Mouse (Mus musculus): ENCODE data around the gene Lad1. TPM values are rescaled to one million over a fixed set of nuclear protein-coding genes. Genes with fewer than 3 reads are reported as not detected.

Gene Lad1
- polyA plus RNA-seq, 1 experiment: 0.48 TPM

DNA sequence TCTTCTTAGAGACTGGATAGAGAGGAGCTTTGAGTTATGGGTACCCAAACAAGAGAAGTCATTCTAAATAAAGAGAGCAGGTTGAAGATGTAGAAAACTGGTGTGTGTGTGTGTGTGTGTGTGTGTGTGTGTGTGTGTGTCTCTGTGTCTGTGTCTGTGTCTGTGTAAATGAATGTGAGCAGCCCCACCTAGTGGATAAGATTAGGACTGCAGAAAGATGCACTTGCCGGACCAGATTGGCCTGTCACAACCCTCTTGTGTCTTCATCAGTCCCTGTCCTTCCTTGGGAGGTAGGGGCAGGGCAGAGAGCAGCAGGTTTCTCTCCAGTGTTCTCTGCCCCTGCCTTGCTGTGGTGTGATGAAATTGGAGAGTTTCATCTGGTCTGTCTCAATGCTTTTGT lies 10.5 kb downstream of the Lad1 start:
- TF ChIP-seq MYOG (IDR thresholded peaks at IDR 0.05; ENCODE audit: control insufficient read depth, extremely low read depth, insufficient read length) (no peak), MAX (IDR thresholded peaks at IDR 0.05) (no peak), FOSL1 (IDR thresholded peaks at IDR 0.05; ENCODE audit: insufficient read depth, low read length, poor library complexity, severe bottlenecking) (no peak), CTCF (IDR thresholded peaks at IDR 0.05; ENCODE audit: control insufficient read depth, insufficient read depth, insufficient read length) (peak; percentile 50), CEBPB (IDR thresholded peaks at IDR 0.05; ENCODE audit: low read depth) (no peak), USF1 (IDR thresholded peaks at IDR 0.05; ENCODE audit: low read depth) (no peak)
- H3K79me2 ChIP-seq (ENCODE audit: control insufficient read depth, insufficient read depth): no peaks in the 10 kb centered on the region
- no peaks in the 10 kb centered on the region for H3K27me3 ChIP-seq (ENCODE audit: control insufficient read depth, insufficient read depth, insufficient read length)
- H3K79me3 ChIP-seq (ENCODE audit: low read depth): no peaks in the 10 kb centered on the region
- no peak overlapping the region for H3K4me3 ChIP-seq (ENCODE audit: insufficient read depth, poor library complexity, severe bottlenecking)
- no peaks in the 10 kb centered on the region for H3K36me3 ChIP-seq (ENCODE audit: control insufficient read depth, insufficient read depth)
- H3ac ChIP-seq (ENCODE audit: control insufficient read depth, insufficient read length, low read depth): no peak overlapping the region

DNA sequence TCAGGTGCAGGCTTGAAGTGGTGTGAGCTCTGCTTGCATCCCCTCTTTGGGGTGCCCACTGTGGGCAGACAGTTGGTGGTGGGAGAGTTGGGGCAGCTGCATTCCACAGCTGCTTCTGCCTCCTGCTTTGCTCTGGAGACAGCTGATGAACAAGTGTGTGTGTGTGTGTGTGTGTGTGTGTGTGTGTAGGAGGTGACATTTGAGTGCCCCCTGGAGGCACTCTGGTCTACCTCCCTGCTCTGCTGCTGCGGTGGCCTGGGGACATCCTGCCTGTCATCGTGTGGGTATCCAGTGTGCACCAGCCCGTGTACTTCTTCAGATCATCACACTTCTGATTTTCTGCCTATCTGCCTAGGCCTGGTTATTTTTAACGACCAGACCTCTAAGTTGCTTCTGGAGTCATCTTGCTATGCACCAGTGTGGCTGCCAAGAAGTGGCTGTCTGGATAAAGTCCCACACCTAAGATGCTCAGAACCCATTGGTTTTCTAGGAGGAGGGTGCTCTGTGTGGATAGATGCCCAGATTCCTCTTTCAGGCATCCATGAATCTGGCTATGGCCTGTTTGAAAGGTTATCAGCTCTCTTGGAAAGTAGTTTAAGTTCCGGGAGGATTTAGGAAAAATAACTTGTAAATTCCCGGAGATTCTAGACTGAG lies 15.9 kb downstream of the Lad1 start:
- Histone ChIP-seq H3K36me3 (ENCODE audit: control insufficient read depth, insufficient read depth) (no peaks in the 10 kb centered on the region), H3K27me3 (ENCODE audit: control insufficient read depth, insufficient read depth, insufficient read length) (no peaks in the 10 kb centered on the region), H3K4me3 (ENCODE audit: insufficient read depth, poor library complexity, severe bottlenecking) (no peak overlapping the region), H3K79me3 (ENCODE audit: low read depth) (no peaks in the 10 kb centered on the region), H3K79me2 (ENCODE audit: control insufficient read depth, insufficient read depth) (no peaks in the 10 kb centered on the region), H3ac (ENCODE audit: control insufficient read depth, insufficient read length, low read depth) (no peak overlapping the region)
- TF ChIP-seq MYOD1 (IDR thresholded peaks at IDR 0.05; ENCODE audit: control insufficient read depth, insufficient read length, low read depth) (no peak), CTCF (IDR thresholded peaks at IDR 0.05; ENCODE audit: control insufficient read depth, insufficient read depth, insufficient read length) (peak; percentile 21), FOSL1 (IDR thresholded peaks at IDR 0.05; ENCODE audit: insufficient read depth, low read length, poor library complexity, severe bottlenecking) (no peak), MYOG (IDR thresholded peaks at IDR 0.05; ENCODE audit: control insufficient read depth, extremely low read depth, insufficient read length) (no peak), USF1 (IDR thresholded peaks at IDR 0.05; ENCODE audit: low read depth) (no peak), CEBPB (IDR thresholded peaks at IDR 0.05; ENCODE audit: low read depth) (no peak), MAX (IDR thresholded peaks at IDR 0.05) (no peak)

GRCm38 (mm10) chr1:135834983-135835382 lies 16.6 kb downstream of the Lad1 start:
- no peak for TF ChIP-seq CTCF (IDR thresholded peaks at IDR 0.05; ENCODE audit: control insufficient read depth, insufficient read depth, insufficient read length)
- no peak for TF ChIP-seq USF1 (IDR thresholded peaks at IDR 0.05; ENCODE audit: low read depth)
- no peak for TF ChIP-seq MAX (IDR thresholded peaks at IDR 0.05)
- TF ChIP-seq MYOG (IDR thresholded peaks at IDR 0.05; ENCODE audit: control insufficient read depth, extremely low read depth, insufficient read length): no peak
- no peak for TF ChIP-seq MYOD1 (IDR thresholded peaks at IDR 0.05; ENCODE audit: control insufficient read depth, insufficient read length, low read depth)
- TF ChIP-seq CEBPB (IDR thresholded peaks at IDR 0.05; ENCODE audit: low read depth): no peak
- TF ChIP-seq FOSL1 (IDR thresholded peaks at IDR 0.05; ENCODE audit: insufficient read depth, low read length, poor library complexity, severe bottlenecking): no peak
- Histone ChIP-seq H3K79me2 (ENCODE audit: control insufficient read depth, insufficient read depth) (no peaks in the 10 kb centered on the region), H3K27me3 (ENCODE audit: control insufficient read depth, insufficient read depth, insufficient read length) (no peaks in the 10 kb centered on the region), H3K4me3 (ENCODE audit: insufficient read depth, poor library complexity, severe bottlenecking) (no peak overlapping the region), H3K36me3 (ENCODE audit: control insufficient read depth, insufficient read depth) (peaks cover under 1% of the 10 kb centered on the region), H3ac (ENCODE audit: control insufficient read depth, insufficient read length, low read depth) (no peak overlapping the region), H3K79me3 (ENCODE audit: low read depth) (no peaks in the 10 kb centered on the region)

- Histone ChIP-seq H3K79me2 (ENCODE audit: control insufficient read depth, insufficient read depth) (no peaks in the 10 kb centered on the region), H3K36me3 (ENCODE audit: control insufficient read depth, insufficient read depth) (peaks cover 5% of the 10 kb centered on the region), H3K27me3 (ENCODE audit: control insufficient read depth, insufficient read depth, insufficient read length) (no peaks in the 10 kb centered on the region), H3K79me3 (ENCODE audit: low read depth) (no peaks in the 10 kb centered on the region), H3K4me3 (ENCODE audit: insufficient read depth, poor library complexity, severe bottlenecking) (no peak within 1 kb of the TSS), H3ac (ENCODE audit: control insufficient read depth, insufficient read length, low read depth) (no peak within 1 kb of the TSS)
- TF ChIP-seq MAX (IDR thresholded peaks at IDR 0.05) (no peak), CEBPB (IDR thresholded peaks at IDR 0.05; ENCODE audit: low read depth) (no peak), MYOD1 (IDR thresholded peaks at IDR 0.05; ENCODE audit: control insufficient read depth, insufficient read length, low read depth) (no peak), MYOG (IDR thresholded peaks at IDR 0.05; ENCODE audit: control insufficient read depth, extremely low read depth, insufficient read length) (no peak), CTCF (IDR thresholded peaks at IDR 0.05; ENCODE audit: control insufficient read depth, insufficient read depth, insufficient read length) (no peak), USF1 (IDR thresholded peaks at IDR 0.05; ENCODE audit: low read depth) (no peak), FOSL1 (IDR thresholded peaks at IDR 0.05; ENCODE audit: insufficient read depth, low read length, poor library complexity, severe bottlenecking) (no peak)
Observed at GRCm38 (mm10) chr1:135835716-135836483, 17.5 kb downstream of the Lad1 start, which contains the start of gene Tnnt2. Tnnt2 (plus strand) TSS chr1:135836354.

GRCm38 (mm10) chr1:135838626-135839025 lies 20.2 kb downstream of the Lad1 start:
- TF ChIP-seq FOSL1 (IDR thresholded peaks at IDR 0.05; ENCODE audit: insufficient read depth, low read length, poor library complexity, severe bottlenecking): no peak
- no peak for TF ChIP-seq MYOD1 (IDR thresholded peaks at IDR 0.05; ENCODE audit: control insufficient read depth, insufficient read length, low read depth)
- no peak for TF ChIP-seq MAX (IDR thresholded peaks at IDR 0.05)
- TF ChIP-seq MYOG (IDR thresholded peaks at IDR 0.05; ENCODE audit: control insufficient read depth, extremely low read depth, insufficient read length): no peak
- TF ChIP-seq CEBPB (IDR thresholded peaks at IDR 0.05; ENCODE audit: low read depth): no peak
- no peak for TF ChIP-seq USF1 (IDR thresholded peaks at IDR 0.05; ENCODE audit: low read depth)
- no peak for TF ChIP-seq CTCF (IDR thresholded peaks at IDR 0.05; ENCODE audit: control insufficient read depth, insufficient read depth, insufficient read length)
- H3K27me3 ChIP-seq (ENCODE audit: control insufficient read depth, insufficient read depth, insufficient read length): no peaks in the 10 kb centered on the region
- peaks cover 15% of the 10 kb centered on the region for H3K79me2 ChIP-seq (ENCODE audit: control insufficient read depth, insufficient read depth)
- H3K79me3 ChIP-seq (ENCODE audit: low read depth): peaks cover 5% of the 10 kb centered on the region
- peaks cover 5% of the 10 kb centered on the region for H3K36me3 ChIP-seq (ENCODE audit: control insufficient read depth, insufficient read depth)
- H3K4me3 ChIP-seq (ENCODE audit: insufficient read depth, poor library complexity, severe bottlenecking): no peak overlapping the region
- H3ac ChIP-seq (ENCODE audit: control insufficient read depth, insufficient read length, low read depth): no peak overlapping the region
